Mouse (Mus musculus): ENCODE results near the gene Actn1. TPM values are rescaled to one million over a fixed set of nuclear protein-coding genes. Genes with fewer than 3 reads are reported as not detected.
A peak's percentile ranks its signal among the peaks of the same experiment; 100 is the strongest.

The Actn1 gene
- polyA plus RNA-seq, 1 experiment = 95.8 TPM

DNA sequence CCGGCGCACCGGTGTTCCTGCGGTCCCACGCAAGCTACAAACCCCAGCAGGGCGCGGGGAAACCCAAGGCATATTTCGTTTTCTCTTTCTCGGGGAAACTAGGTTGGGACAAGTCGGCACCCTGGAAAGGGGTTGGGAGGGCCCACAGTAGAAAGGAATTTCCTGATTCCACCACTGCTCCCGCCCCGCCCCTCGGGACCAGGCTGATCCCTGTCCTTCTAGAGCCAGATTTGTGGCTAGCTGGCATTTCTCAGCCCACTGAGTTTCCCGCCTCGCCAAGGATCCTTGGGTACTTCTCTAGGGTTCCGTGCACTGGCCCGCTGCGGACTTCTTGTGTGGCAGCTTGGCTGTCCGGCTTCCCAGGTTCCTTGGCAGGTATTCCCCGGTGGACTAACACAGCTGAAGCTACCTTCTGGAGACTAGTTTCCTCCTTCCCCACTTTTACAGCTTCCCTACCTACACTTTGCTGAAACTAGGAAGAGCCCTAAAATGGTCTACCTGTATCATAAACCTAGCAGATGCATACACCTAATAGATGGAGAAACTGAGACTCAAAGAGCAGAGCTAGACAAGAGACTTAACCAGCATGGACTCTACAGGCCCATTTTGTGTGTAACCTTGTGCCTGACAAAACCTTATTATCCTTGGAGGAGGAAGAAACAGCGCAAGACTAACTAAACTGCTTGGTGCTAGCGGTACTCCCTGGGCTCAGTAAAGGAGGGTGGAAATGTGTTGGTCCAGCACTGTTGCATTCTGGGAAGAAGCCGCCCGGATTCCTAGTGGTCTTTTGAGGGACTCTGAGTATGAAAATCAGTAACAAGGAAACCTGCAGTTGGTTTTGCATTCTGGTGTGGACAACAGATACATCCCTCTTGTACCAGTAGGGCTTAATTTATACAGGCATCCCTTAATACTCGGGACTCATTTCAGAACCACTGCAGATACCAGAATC lies 849 bp upstream of the Actn1 start:
- DNase-seq (ENCODE audit: extremely low spot score in 1 of 2, low spot score in 1 of 2) = no peak

DNA sequence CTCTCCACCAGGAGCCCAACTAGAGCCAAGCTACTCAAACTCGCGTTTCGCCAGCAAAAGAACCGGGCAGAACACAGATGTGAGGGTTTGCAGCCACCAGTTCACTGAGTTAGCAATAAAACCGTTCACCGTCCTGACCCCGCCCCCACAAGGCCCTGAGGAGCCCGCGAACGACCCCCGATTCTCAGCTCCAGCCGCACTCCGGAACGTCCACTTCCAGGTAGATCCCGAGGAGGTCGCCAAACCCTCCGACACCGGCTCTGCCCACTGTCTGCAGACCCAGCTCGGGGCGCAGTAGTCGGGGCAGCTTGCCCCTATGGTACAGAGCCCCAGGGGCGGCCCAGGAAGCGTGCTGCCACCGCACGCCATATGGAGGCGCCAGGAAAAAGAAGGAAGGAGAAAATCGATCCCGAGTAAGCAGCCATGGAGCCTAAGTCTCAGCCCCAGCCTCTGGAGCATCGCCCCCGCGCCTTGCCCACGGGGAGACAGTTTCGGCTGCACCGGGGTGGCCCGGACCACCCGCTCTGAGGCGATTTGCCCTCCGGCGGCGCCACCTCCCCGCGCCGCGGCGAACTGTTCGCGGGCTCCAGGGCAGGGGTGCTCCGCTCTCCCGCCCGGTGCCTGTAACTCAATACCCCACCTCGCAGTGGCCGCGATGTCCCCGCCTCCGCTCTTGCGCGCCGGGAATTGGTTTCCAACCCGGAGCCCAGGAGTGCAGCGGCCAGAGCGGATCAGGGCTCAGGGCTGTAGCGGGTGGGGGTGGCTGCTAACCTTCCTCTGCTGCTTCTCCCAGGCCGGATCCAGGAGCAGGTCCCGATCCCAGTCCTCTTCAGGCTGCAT lies 735 bp downstream of the Actn1 start:
- DNase-seq (ENCODE audit: extremely low spot score in 1 of 2, low spot score in 1 of 2) = peak in 1 of 2 experiments; percentile 59

DNA sequence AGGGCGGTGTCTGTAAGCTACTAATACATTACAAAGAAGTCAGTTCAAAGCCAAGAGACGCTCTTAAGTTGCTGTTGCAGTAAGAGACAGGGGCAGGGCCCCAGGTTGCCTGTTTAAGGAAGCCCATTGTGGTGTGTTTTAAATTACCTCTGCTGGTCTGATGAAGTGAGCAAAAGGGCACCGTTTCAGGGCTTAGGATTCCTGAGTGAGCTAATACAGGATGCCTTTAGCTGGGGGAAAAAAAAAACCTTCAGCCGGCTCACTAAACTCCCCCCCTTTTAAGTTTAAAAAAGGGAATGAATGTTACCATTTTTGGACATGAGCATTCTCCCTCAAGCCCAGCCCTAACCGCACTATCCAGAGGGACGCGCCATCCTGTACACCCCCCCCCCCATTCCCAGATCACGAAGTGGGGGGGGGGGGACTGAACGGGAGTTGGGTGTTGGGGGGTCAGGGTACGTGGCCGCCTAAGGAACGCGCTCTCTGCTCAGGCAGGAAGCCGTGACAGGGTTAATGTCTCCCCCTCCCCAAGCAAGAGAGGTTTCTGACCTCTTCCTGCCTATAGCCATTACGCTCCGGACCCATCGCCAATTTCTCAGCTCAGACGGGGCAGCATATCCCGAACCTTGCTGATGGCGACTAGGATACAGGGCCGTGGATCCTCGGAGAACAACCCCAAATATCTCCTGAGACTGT lies 1.5 kb downstream of the Actn1 start:
- no peak for DNase-seq (ENCODE audit: extremely low spot score in 1 of 2, low spot score in 1 of 2)

DNA sequence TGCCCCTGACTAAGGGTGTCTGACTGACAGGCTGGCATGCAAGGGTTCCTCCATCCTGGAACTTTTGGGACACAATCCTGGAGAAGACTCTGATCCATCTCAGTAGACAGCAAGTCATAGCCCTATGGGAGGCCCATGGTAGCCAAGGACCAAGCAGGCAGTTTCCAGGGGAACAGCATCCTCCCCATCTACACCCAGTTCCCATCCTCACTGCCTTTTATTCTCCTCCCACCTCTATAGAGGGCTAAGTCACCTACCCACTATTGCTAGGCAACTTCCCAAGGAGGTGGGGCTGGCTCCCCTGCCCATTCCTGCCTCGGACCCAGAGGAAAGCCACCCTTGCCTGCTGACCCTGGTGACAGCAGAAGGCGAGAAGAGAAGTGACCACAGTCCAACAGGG lies 8.2 kb downstream of the Actn1 start:
- DNase-seq (ENCODE audit: extremely low spot score in 1 of 2, low spot score in 1 of 2) = peak in 1 of 2 experiments; percentile 39

- DNase-seq (ENCODE audit: extremely low spot score in 1 of 2, low spot score in 1 of 2) = no peak
These were observed 8.6 kb downstream of the Actn1 start for GRCm38 (mm10) chr12:80251554-80251953.

DNA sequence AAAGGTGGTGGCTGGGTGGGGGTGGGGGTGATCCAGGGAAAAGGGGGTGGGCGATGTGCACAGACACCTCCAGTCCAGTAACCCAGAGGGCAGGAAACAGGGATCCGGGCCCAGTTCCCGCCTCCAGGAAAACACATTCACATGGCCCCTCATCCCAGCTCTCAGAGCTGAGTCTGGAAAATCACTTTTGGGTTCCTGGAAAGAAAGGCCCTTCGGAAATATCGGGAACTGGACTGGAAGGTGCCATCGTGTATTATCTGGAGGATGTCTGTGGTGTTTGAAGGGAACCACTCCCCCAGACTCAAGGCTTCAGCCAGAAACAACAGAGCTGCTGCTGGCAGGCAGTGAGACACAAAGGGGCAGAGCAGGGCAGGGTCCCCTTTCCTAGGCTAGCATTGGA lies 10.6 kb downstream of the Actn1 start:
- DNase-seq (ENCODE audit: extremely low spot score in 1 of 2, low spot score in 1 of 2) = no peak

- DNase-seq (ENCODE audit: extremely low spot score in 1 of 2, low spot score in 1 of 2) = no peak
These were observed 13.1 kb downstream of the Actn1 start for GRCm38 (mm10) chr12:80247067-80247466.

- DNase-seq (ENCODE audit: extremely low spot score in 1 of 2, low spot score in 1 of 2) = no peak
These were observed 13.7 kb downstream of the Actn1 start for GRCm38 (mm10) chr12:80246505-80246904.

- no peak for DNase-seq (ENCODE audit: extremely low spot score in 1 of 2, low spot score in 1 of 2)
These were observed 15.4 kb downstream of the Actn1 start for GRCm38 (mm10) chr12:80244755-80245154.

DNA sequence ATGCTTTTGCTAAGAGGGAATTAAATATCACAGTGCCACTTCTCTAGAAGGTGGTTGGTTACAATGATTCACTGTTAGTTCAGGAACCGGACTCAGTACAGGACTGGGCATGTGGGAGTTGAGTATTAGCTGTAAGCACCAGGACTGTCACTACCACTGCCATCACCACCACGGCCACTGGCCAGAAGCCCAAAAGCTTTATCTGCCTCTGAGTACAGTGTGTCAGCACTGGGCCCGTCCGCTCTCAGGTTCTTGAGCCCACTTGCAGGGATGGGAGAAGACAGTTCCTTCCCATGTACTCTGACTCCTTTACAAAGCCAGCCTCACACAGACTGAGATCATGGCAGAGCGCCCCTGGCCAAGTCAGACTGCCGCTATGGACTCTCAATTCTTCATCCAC lies 16.0 kb downstream of the Actn1 start:
- no peak for DNase-seq (ENCODE audit: extremely low spot score in 1 of 2, low spot score in 1 of 2)

DNA sequence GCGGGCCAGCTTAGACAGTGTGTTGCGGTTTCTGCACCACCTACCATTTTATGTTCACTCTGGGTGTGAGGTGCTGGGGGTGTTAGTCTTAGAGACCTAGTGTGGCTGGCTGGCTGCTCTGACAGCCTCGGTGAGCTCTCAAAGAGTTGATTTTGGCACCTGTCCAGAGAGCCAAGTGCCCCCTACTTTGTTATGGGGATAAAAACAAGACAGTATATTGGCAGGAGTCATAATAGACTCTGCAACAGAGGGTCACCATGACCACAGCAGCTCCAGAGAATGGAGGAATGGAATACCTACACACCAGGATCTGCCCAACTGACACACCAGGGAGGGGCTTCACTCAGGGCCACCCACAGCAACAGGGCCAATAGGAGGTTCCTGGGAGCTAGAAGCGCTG lies 16.8 kb downstream of the Actn1 start:
- no peak for DNase-seq (ENCODE audit: extremely low spot score in 1 of 2, low spot score in 1 of 2)

DNA sequence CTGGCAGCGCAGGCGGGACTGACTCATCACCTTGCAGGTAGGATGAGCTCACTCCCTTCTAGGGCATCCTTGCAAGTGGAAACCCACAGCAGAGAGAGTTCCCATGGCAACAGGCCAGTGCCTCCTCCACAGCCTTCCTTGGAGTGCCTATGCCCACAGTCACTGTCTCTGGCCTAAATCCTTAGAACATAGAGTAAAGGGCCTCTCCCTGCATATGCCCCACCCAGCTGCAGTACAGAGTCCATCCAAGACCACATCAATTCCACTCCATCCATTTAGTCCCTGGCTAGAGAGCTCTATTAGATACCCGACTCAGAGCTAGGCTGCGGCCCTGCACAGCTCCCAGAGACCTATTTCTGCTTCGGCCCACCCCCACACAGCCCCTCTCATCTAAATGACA lies 20.7 kb downstream of the Actn1 start:
- peak; percentile 88 to 93 for DNase-seq (ENCODE audit: extremely low spot score in 1 of 2, low spot score in 1 of 2)

GRCm38 (mm10) chr12:80238523-80238922 lies 21.6 kb downstream of the Actn1 start:
- no peak for DNase-seq (ENCODE audit: extremely low spot score in 1 of 2, low spot score in 1 of 2)

DNA sequence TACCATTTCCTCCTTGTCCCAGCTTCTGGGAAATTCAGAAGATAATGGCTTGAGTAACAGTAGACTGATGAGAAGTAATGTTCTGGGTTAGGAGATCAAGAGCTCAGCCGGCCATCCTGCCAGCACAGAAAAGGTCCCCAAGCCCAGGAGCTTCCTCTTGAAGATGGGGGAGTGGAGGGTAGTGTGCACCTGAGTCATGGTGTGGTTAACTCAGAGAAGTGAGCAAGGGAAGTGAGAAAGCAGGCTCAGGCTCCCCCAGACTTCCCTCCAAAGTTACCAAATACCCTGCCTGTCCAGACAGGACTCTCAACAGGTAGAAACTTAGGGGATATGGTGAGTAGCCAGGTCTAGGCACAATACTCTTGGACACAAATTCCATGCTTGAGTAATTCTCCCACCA lies 24.9 kb downstream of the Actn1 start:
- no peak for DNase-seq (ENCODE audit: extremely low spot score in 1 of 2, low spot score in 1 of 2)

- no peak for DNase-seq (ENCODE audit: extremely low spot score in 1 of 2, low spot score in 1 of 2)
These were observed 25.9 kb downstream of the Actn1 start for GRCm38 (mm10) chr12:80234226-80234625.

DNA sequence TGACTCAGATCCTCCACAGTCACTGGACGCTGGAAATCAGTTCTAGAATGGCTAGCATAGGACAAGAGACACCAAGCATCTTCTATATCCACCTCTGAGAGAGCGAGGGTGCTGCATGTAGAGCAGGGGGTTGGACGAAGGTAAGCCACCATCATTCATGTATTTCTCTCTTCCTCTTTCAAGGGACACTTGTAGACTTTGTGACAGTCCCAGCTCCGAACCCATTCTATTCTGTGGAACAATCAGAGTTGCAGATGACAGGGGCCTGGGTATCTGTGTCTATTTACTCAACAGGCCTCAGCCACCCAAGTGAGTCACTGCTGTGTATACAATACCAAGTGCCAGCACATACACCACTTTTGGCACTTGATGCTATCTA lies 27.3 kb downstream of the Actn1 start:
- DNase-seq (ENCODE audit: extremely low spot score in 1 of 2, low spot score in 1 of 2) = no peak

DNA sequence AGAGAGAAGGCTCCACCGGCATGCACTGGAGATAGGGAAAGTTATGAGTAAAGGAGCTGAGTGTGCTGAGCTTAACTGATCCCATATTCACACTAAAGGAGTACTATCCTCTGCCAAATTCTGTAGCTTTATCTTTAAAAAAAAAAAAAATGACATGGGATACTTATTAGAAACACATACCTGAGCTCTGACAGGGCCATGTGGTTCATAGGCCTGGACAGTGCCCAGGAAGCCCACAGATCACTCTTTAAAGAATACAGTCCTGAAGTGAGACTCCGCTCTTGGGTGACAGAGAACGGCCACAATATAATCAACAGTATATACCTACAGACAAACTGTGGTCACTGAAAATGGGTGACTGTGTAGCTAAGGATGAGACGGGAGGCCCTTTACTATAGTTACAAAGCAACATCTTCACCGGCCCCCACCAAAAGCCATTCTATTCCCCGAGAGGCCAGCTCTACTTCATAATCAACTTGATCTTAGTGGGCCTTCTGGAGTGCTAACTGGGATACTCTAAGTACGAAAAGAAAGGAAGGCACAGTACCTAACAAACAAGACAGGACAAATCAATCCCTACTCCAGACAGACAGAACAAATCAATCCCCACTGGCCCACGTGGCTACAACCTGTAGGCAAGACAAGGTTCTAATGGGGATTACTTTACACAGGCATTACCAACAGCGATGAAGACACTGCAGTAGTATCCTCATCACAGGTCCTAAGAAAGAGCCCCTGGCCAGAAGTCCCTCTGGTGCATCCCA lies 27.9 kb downstream of the Actn1 start:
- DNase-seq (ENCODE audit: extremely low spot score in 1 of 2, low spot score in 1 of 2) = no peak

GRCm38 (mm10) chr12:80231317-80231716 lies 28.9 kb downstream of the Actn1 start:
- no peak for DNase-seq (ENCODE audit: extremely low spot score in 1 of 2, low spot score in 1 of 2)

DNA sequence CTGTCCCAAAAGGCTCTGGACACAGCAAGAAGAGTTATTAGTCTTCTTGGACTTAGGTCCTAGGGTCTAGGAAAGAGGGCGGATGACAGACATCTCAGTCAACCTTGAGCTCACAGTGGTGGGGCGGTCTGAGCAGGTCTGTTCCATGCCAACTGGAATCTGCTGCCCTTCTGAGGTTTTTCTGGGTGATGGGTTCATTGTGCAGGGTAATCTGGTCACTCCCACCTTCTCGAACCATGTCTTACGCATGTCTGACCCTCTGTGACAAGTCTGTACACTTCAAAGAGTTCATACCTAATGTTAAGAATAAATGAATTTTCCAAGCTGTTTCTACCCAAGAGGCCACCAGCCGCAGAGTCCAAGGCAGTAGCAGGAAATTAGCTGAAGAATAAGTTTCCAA lies 29.3 kb downstream of the Actn1 start:
- no peak for DNase-seq (ENCODE audit: extremely low spot score in 1 of 2, low spot score in 1 of 2)

- peak in 1 of 2 experiments; percentile 56 for DNase-seq (ENCODE audit: extremely low spot score in 1 of 2, low spot score in 1 of 2)
These were observed 30.0 kb downstream of the Actn1 start for GRCm38 (mm10) chr12:80230111-80230700.

Data from frontal cortex, adult 2 months (tissue).